Mouse (Mus musculus) embryonic fibroblast, embryonic 13.5 days (primary cell): ENCODE measurements around the gene C1qc.

Source experiments
- CTCF ChIP-seq: IDR thresholded peaks from 2 replicates; pipeline ENCODE4 v1.5.1; 2011; ENCODE audit warnings: mild to moderate bottlenecking, control low read depth, low read length, moderate library complexity, borderline replicate concordance; ENCODE audit not compliant: insufficient read depth
- POLR2A ChIP-seq: IDR thresholded peaks from 2 replicates; pipeline ENCODE4 v1.6.1; 2011; ENCODE audit warnings: low read depth, mild to moderate bottlenecking, control low read depth, low read length, moderate library complexity

- TF ChIP-seq CTCF = no peak
- no peak for TF ChIP-seq POLR2A
Observed at GRCm38 (mm10) chr4:136852119-136852518, 40.7 kb downstream of the C1qc start.
